Mouse (Mus musculus) CD4-positive helper T cell, adult 2 months (primary cell): ENCODE measurements around the gene Cwc25.
A peak's percentile ranks its signal among the peaks of the same experiment; 100 is the strongest.

Experiments used
- DNase-seq: peaks from one replicate; pipeline ENCODE4 v3.0.0-alpha.2; 2012; ENCODE audit warnings: low read depth, missing footprints, low spot score

Gene Cwc25

DNA sequence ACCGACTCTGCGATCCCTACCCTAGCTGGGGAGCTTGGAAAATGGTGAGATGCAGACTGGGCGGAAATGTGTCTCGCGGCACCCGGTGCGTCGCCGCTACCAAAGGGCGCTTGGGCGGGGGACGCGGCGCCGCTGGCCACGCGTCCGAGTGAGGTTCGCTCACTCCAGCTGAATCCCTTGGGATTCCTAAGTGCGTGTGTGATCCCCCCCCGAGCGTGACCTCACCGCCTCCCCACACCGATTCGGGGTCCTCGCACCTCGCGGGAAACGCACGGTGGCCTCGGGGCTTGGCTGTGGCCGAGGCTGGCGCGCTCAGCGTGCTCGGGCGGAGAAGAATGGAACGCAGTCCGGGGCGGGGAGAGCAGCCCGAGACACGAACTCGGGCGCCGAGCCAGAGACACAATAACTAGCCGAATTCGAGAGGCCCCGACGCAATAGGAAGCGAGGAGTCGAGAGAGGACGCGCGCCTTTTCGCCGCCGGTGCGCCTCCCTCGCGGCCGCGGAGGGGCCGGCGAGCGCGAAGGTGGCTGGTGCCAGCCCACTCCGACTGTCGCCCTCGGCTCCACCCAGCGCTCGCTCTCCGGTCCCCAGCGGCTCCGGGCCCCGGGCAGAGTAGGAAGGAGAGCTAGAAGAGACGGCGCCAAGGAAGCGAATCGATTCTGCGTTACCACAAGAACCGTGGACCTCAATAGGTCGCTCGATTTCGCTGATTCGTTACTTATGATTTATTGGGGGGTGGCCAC lies 66.2 kb downstream of the Cwc25 start, which contains the start of gene Pcgf2:
Gene Pcgf2 (minus strand): TSS at position 495 of the 743 bp plus-strand sequence.
- DNase-seq = peak; percentile 76

GRCm38 (mm10) chr11:97699626-97700002 lies 66.7 kb downstream of the Cwc25 start:
- DNase-seq = peak; percentile 51

DNA sequence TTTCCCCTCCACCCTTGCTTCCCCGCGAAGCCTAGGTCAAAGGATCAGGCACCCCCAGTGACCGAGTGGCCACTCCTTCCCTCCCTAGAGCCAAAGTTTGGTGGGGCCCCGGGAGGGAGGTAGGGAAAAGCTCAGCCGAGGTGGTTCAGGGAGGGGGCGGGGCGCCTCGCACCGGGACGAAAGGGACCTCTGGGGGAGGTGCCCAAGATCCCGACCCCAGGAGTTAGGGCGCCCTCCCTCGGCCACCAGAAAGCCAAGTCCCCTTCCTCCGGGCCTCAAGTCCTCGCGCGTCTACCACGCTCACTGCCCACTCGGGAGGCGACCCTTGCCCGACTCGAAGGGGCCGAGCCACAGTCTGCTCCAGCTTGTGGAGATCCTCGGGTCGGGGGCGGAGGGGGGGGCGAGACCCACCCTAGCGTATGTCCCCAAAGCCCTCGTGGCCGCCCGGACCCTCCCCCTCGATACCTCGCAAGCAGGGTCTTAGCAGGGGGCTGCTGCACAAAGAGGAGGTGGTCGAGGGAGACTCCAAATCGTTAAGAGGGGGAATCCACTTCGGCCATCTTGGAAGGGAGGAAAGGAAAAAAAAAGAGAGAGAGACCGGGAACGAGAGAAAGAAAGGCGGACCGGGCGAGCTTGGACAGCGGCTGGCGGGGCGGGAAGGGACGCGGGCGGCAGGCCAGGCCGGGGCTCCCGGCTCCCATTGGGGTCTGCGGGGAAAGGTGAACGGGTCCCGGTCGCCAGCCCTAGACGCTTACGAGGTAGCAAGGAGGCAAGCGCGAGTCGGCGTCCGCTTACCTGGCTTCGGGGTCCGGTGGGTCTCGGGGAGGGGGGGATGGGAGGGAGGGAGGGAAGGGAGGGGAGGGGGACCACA lies 67.4 kb downstream of the Cwc25 start:
- peak; percentile 45 for DNase-seq

DNA sequence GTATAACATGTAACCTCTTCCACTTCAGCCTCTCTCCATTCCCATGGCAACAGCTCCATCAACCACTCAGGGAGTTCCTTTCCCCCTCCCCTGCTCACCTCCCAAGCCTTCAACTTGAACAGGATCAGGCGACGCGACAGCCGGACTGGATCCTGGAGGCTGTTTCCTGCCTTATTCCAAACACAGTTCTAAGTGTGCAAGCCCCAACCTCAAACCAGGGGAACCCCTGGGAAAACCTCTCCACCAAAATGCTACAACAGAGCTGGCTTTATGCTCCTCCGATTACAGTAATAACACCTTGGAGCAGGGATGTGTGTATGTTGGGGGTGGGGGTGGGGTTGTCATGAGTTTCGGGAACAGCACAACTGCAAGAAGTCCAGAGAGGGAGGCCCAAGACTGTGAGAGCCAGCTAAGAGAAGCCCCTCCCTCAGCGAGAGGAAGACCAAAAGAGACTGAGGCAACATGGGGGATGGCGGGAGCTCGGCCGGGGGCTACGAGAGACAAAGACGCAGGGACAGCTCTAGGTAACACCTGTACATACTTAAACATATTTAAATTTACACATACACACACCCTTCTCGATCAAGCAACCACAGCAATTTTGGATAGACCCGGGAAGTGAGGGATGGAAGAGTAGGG lies 68.3 kb downstream of the Cwc25 start:
- no peak for DNase-seq

DNA sequence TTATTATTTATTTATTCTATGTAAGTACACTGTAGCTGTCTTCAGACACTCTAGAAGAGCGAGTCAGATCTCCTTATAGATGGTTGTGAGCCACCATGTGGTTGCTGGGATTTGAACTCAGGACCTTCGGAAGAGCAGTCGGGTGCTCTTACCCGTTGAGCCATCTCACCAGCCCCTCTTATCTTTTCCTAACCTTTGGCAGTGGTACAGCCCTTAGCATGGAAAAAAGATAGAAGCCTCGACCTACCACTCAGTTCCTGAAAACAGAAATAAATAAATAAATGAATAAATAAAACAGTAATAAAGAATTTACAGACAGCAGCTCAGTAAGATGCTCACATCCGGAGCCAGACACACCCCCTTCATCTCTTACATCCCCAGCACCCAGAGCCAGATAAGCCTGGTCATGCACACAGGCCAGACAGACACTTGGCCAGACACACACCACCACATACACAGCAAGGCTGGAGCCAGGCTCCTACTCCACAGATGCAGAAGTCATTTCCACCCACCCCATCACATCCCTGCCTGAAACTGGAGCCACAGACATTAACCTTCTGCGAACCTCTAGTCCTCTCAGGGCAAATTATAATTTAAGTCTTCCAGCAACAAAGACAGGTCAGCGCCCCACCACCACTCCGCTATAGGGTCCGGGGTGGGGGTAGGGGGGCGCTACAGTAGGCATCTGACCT lies 69.0 kb downstream of the Cwc25 start:
- DNase-seq = no peak

DNA sequence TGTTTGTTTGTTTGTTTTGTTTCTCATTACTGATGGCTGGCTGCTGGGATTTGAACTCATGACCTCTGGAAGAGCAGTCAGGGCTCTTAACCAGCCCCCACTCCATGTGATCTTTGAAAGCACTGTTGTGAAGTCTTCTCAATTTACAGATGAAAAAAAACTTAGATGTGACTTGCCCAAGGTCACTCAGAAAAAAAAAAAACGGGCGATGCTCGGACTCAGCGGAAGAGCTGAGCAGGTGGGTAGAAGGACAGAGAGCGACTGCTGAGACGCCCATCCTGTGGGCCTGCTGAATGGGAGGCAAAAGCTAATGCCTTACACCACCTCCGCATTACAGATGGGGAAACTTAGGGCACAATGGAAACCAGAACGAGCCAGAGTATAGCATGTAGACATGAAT lies 69.7 kb downstream of the Cwc25 start:
- DNase-seq = no peak

- no peak for DNase-seq
Measured at GRCm38 (mm10) chr11:97695712-97696401, 70.5 kb downstream of the Cwc25 start.
